In the genomic region with DNA sequence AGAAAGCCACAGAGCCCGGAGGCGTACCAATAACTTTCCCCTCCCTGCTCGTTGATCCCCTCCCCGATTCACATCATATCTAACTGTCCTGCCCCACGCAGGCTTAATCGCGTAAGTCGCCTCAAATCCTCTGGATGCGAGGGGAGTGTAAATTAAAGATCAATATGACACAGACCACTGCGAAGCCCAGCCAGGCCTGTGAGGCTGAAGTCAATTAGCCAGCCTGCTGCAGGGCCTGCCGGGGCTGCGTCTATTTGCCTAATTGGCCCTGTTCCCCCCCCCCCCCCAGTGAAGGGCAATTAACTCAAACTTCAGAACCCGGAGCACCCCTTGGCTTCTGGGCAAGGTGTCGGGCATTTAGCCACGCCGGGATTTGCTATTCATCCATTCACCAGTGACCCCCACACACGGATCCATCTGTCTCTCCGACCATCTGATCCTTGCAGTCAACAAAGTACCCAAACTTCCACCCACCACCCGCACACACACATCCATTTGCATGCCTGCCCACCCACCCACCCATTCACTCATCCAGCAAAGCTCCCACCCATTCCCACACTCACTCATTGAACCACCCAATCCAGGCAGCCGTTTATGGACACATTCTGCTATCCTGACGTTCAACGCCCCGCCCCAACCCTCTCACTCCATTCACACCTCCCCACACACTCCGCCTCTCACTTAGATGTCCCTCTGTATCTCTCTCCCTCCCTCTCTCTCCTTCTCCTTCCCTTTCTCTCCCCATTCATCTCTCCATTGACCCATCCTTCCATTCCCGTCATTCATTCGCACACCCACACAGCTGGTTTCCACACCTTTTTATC, we compare ENCODE assay signal across 14 mouse cellular contexts. TPM values are rescaled to one million over a fixed set of nuclear protein-coding genes. Genes with fewer than 3 reads are reported as not detected.
DNase-seq lines count a peak whose midpoint lies in the region; ATAC-seq lines count a peak whose summit lies in the region.
"Had no signal": no experiment of that assay in that cellular context is flagged by ENCODE, and none has a peak within 500 bp of the region (broad histone marks: within the 10 kb centered on the region; RNA-seq: fewer than 3 reads in every experiment).

No protein-coding gene starts in this region.

- H3K4me2 ChIP-seq in hindbrain, embryonic 12.5 days (replicated peaks), result no peak overlapping the region
- H3K4me2 ChIP-seq in midbrain, embryonic 11.5 days, result no peak overlapping the region
- H3K4me2 ChIP-seq: lung, embryonic 15.5 days had no signal

- 0 out of 2 replicates have a peak, but pooled peaks cover 3% of the 10 kb centered on the region for H3K36me3 ChIP-seq in hindbrain, embryonic 12.5 days
- no peaks in the 10 kb centered on the region for H3K36me3 ChIP-seq in midbrain, embryonic 11.5 days (ENCODE audit: control insufficient read depth, insufficient read depth, low read length)
- H3K36me3 ChIP-seq: lung, embryonic 15.5 days had no signal

- H3K9me3 ChIP-seq in hindbrain, embryonic 12.5 days (replicated peaks), result no peaks in the 10 kb centered on the region
- H3K9me3 ChIP-seq in midbrain, embryonic 11.5 days (ENCODE audit: control insufficient read depth, low read length), result no peaks in the 10 kb centered on the region
- H3K9me3 ChIP-seq: lung, embryonic 15.5 days had no signal

- peak overlapping the region; percentile 19 for H3K27ac ChIP-seq in hindbrain, embryonic 12.5 days
- peak overlapping the region; percentile 35; the same call in 1 of the 2 replicates for H3K27ac ChIP-seq in midbrain, embryonic 11.5 days (ENCODE audit: low read depth, low read length)
- H3K27ac ChIP-seq: lung, embryonic 15.5 days had no signal

- H3K9ac ChIP-seq in hindbrain, embryonic 12.5 days, result no peak overlapping the region
- no peak overlapping the region for H3K9ac ChIP-seq in midbrain, embryonic 11.5 days (ENCODE audit: low read length)
- H3K9ac ChIP-seq: lung, embryonic 15.5 days had no signal

- DNase-seq in cerebellum, postnatal 14 days, result peak; percentile 79 to 82
- DNase-seq in cerebellum, adult 8-10 months, result no peak
- DNase-seq in midbrain, embryonic 11.5 days (ENCODE audit: low spot score, missing footprints), result no peak
- peak; percentile 68 to 77 for DNase-seq in right cerebral cortex, postnatal 10 days (ENCODE audit: low spot score in 2 of 2)
- no peak for DNase-seq in spleen, postnatal 10 days (ENCODE audit: low spot score in 2 of 2)
- DNase-seq in kidney, adult 18-20 months, result no peak
- DNase-seq: adrenal gland, adult 2 months; gastrocnemius, postnatal 36 days; heart, postnatal 14 days; kidney, postnatal 10 days had no signal

- peaks cover 77% of the 10 kb centered on the region for H3K4me1 ChIP-seq in hindbrain, embryonic 12.5 days
- H3K4me1 ChIP-seq in midbrain, embryonic 11.5 days (ENCODE audit: control insufficient read depth, insufficient read depth, low read length), result peaks cover 22% of the 10 kb centered on the region

- WGBS in hindbrain, embryonic 12.5 days, result 38% methylated on average over 26 of the region's 26 CpGs
- 58% methylated on average over 26 of the region's 26 CpGs for WGBS in midbrain, embryonic 11.5 days

- ATAC-seq in hindbrain, embryonic 12.5 days (ENCODE audit: low FRiP score), result peak; percentile 53
- 0 out of 2 replicates have a peak, but pooled peaks have one; percentile 25 for ATAC-seq in midbrain, embryonic 11.5 days (ENCODE audit: low FRiP score)
- no peak for ATAC-seq in granulocyte monocyte progenitor cell, adult 5-6 weeks (replicated peaks; ENCODE audit: poor library complexity, severe bottlenecking)

- no peak overlapping the region for H3K4me3 ChIP-seq in hindbrain, embryonic 12.5 days
- H3K4me3 ChIP-seq in midbrain, embryonic 11.5 days (ENCODE audit: low read depth, low read length), result no peak overlapping the region
- H3K4me3 ChIP-seq: lung, embryonic 15.5 days; myocyte had no signal

- no peaks in the 10 kb centered on the region for H3K27me3 ChIP-seq in hindbrain, embryonic 12.5 days
- no peaks in the 10 kb centered on the region for H3K27me3 ChIP-seq in midbrain, embryonic 11.5 days (ENCODE audit: control insufficient read depth, insufficient read depth, low read length)

RNA-seq across cellular contexts. Expression of gene Ephb2, which starts 49.1 kb away (rescaled TPM):
- 25.4 and 30.8 TPM in 2 replicates for polyA plus RNA-seq in hindbrain, embryonic 12.5 days (2016; fragmentation: Nextera tagmentation; extraction: Ambion mirVana)
- 28.8 and 33.7 TPM in 2 replicates for polyA plus RNA-seq in midbrain, embryonic 11.5 days (2014; fragmentation: Nextera tagmentation; extraction: Ambion mirVana)
- total RNA-seq in granulocyte monocyte progenitor cell, adult 5-6 weeks (2014; fragmentation: Nextera tagmentation), result 0.47 and 2.6 TPM in 2 replicates
- 0.39 and 0.57 TPM in 2 replicates for total RNA-seq in granulocyte monocyte progenitor cell, adult 5-6 weeks (2017)

Comparison
In these comparisons a context has a peak if more than half of its experiments do, and no peak if none do; other contexts are left out.
1. DNase-seq: peak in cerebellum, postnatal 14 days (2 of 2) and right cerebral cortex, postnatal 10 days (2 of 2); none in cerebellum, adult 8-10 months (single experiment), midbrain, embryonic 11.5 days (single experiment), spleen, postnatal 10 days (0 of 2) and kidney, adult 18-20 months (single experiment).